Comparison of ENCODE assay signal across 9 mouse cellular contexts in the genomic region with DNA sequence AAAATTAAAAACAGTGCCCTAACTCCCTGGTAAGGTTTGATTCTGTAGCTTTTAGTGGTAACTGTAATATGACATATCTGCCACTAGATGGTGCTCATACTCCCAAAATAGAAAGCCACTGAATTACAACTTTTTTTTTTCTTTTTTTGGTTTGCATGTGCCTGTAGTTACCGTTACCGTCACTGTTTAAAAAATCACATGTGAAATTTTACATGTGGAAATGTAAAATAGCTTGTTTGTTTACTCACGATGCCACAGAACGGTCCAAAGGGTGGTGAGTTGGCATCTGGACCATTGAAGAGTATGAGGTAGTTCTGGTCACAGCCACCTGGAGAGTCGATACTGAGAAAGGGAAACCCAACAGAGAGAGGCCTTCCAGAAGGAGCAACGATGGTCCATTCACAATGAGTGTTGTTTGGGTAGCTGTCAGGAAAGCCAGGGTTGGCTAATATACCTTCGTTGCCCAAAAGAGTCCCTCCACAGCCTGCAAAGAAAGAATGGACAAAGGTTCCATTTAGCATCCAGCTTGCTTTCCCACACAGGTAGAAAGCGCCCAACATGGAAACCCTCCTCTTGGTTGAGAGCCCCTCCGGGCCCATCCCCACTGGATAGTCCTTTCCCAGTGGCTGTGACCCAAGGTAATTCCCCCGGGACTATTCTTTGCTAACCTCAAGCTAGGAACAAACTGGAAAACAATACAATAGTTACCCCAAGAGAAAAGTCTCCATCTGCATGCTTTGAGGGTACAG. TPM values are rescaled to one million over a fixed set of nuclear protein-coding genes. Genes with fewer than 3 reads are reported as not detected.
DNase-seq lines count a peak whose midpoint lies in the region; TF ChIP-seq lines count a peak whose summit lies in the region.
"Had no signal": no experiment of that assay in that cellular context is flagged by ENCODE, and none has a peak within 500 bp of the region (broad histone marks: within the 10 kb centered on the region; RNA-seq: fewer than 3 reads in every experiment).

No protein-coding gene starts in this region.

- no peak overlapping the region for H3K9ac ChIP-seq in heart, adult 2 months (ENCODE audit: low read depth, low read length)

- no peaks in the 10 kb centered on the region for H3K79me2 ChIP-seq in heart, adult 2 months (replicated peaks; ENCODE audit: control insufficient read depth, insufficient read depth, low read length)

- TF ChIP-seq EP300 in heart, adult 2 months (IDR thresholded peaks at IDR 0.05; ENCODE audit: insufficient read depth, low read depth, low read length): no peak

- no peaks in the 10 kb centered on the region for H3K4me1 ChIP-seq in heart, adult 2 months (ENCODE audit: control insufficient read depth, insufficient read depth, low read length)
- no peaks in the 10 kb centered on the region for H3K4me1 ChIP-seq in cortical plate, adult 2 months (ENCODE audit: control insufficient read depth, insufficient read depth, low read length)
- no peaks in the 10 kb centered on the region for H3K4me1 ChIP-seq in thymus, adult 2 months (replicated peaks; ENCODE audit: control insufficient read depth, insufficient read depth, low read length)

- peak; percentile 93 for TF ChIP-seq CTCF in heart, adult 2 months (IDR thresholded peaks at IDR 0.05)
- peak; percentile 21; the same call in 1 of the 2 replicates for TF ChIP-seq CTCF in cortical plate, adult 2 months (IDR thresholded peaks at IDR 0.05; ENCODE audit: extremely low read depth, insufficient read depth, low read length)
- no peak for TF ChIP-seq CTCF in thymus, adult 2 months (IDR thresholded peaks at IDR 0.05; ENCODE audit: borderline replicate concordance, control insufficient read depth, extremely low read depth, insufficient read depth, low read length, poor library complexity)

- no peaks in the 10 kb centered on the region for H3K27me3 ChIP-seq in heart, adult 2 months (ENCODE audit: control insufficient read depth, insufficient read depth, low read length)
- no peaks in the 10 kb centered on the region for H3K27me3 ChIP-seq in thymus, adult 2 months (ENCODE audit: control insufficient read depth, insufficient read depth, low read length)

- H3K36me3 ChIP-seq in heart, adult 2 months (ENCODE audit: control insufficient read depth, insufficient read depth, low read length): no peaks in the 10 kb centered on the region
- no peaks in the 10 kb centered on the region for H3K36me3 ChIP-seq in thymus, adult 2 months (ENCODE audit: control insufficient read depth, insufficient read depth, low read length)

- no peak for DNase-seq in heart, adult 2 months
- no peak for DNase-seq in heart, postnatal 4 days
- peak; percentile 55 for DNase-seq in A20 (ENCODE audit: low read depth, low spot score)
- peak; percentile 41 for DNase-seq in hindlimb bud, embryonic 11.5 days (ENCODE audit: extremely low spot score, low read depth, low spot score)
- DNase-seq in right cerebral cortex, postnatal 10 days (ENCODE audit: low spot score in 2 of 2): no peak
- no peak for DNase-seq in thymus, adult 2 months
- no peak for DNase-seq in yolk sac, embryonic 10.5 days (ENCODE audit: low spot score)

- TF ChIP-seq POLR2A in heart, adult 2 months (IDR thresholded peaks at IDR 0.05; ENCODE audit: insufficient read depth, low read depth, low read length): no peak
- no peak for TF ChIP-seq POLR2A in cortical plate, adult 2 months (IDR thresholded peaks at IDR 0.05; ENCODE audit: extremely low read depth, insufficient read depth, low read length)
- no peak for TF ChIP-seq POLR2A in thymus, adult 2 months (IDR thresholded peaks at IDR 0.05; ENCODE audit: control insufficient read depth, extremely low read depth, insufficient read depth, low read length, poor library complexity)

- WGBS in heart, adult 2 months: 45% methylated on average over 10 of the region's 10 CpGs
- WGBS in thymus, adult 2 months: 71% methylated on average over 10 of the region's 10 CpGs

- no peak overlapping the region for H3K27ac ChIP-seq in heart, adult 2 months
- H3K27ac ChIP-seq in cortical plate, adult 2 months (ENCODE audit: insufficient read depth, low read length): no peak overlapping the region
- H3K27ac ChIP-seq in thymus, adult 2 months (ENCODE audit: control insufficient read depth, insufficient read depth, low read length): no peak overlapping the region
- H3K27ac ChIP-seq: macrophage had no signal

- no peak overlapping the region for H3K4me3 ChIP-seq in heart, adult 2 months
- H3K4me3 ChIP-seq in cortical plate, adult 2 months (ENCODE audit: insufficient read depth, low read length): no peak overlapping the region
- H3K4me3 ChIP-seq in thymus, adult 2 months (ENCODE audit: control insufficient read depth, insufficient read depth, low read length): no peak overlapping the region

- intact Hi-C loops in heart, adult 2 months (cut with DNase I): loop anchor here (1.0 to 10.0 kb wide), 4 partner anchors 319 to 1777 kb away; partner anchors contain the start of genes Hacd1 and Nsun6

RNA-seq across cellular contexts. Expression of gene Rsu1, which starts 7.1 kb away (rescaled TPM):
- total RNA-seq in heart, adult 2 months (2021): 10 to 100 TPM; 39.9 to 47.1 TPM
- polyA plus RNA-seq in heart, adult 2 months (2012; rRNA removed): 51.7 and 91.3 TPM in 2 replicates
- 100 to 1,000 TPM; 107 to 115 TPM for total RNA-seq in heart, postnatal 4 days (2021)
- polyA plus RNA-seq in cortical plate, adult 2 months (2012; rRNA removed): 39.1 and 43.8 TPM in 2 replicates
- polyA plus RNA-seq in thymus, adult 2 months (2012; rRNA removed): 38.1 and 43.0 TPM in 2 replicates

Comparison
In these comparisons a context has a peak if more than half of its experiments do, and no peak if none do; other contexts are left out.
1. DNase-seq: peak in A20 (single experiment) and hindlimb bud, embryonic 11.5 days (single experiment); none in heart, adult 2 months (0 of 2), heart, postnatal 4 days (single experiment), right cerebral cortex, postnatal 10 days (0 of 2), thymus, adult 2 months (single experiment) and yolk sac, embryonic 10.5 days (single experiment).